Comparison of ENCODE assay signal across 8 mouse cellular contexts in the genomic region with DNA sequence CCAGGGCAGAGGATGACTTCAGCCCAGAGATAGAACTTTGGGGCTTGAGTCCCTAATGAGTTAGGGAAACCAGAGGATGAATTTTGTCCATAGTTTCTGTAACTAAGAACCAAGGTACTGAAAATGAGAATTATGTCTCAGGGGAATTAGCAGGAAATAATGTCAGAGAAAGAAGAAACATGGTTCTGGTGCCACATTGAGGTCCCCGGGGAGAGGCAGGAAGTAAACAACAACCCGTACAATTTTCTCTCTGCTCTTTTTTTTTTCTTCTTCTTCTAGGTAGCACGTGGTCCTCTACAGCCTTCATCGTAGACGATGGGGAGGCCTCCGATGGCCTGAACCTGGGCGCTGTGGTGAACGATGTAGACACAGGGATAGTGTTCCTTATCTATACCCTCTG. TPM values are rescaled to one million over a fixed set of nuclear protein-coding genes. Genes with fewer than 3 reads are reported as not detected.
DNase-seq lines count a peak whose midpoint lies in the region; ATAC-seq and TF ChIP-seq lines count a peak whose summit lies in the region.

No protein-coding gene starts in this region.

- ATAC-seq in heart, embryonic 15.5 days (replicated peaks; ENCODE audit: insufficient number of reproducible peaks, insufficient read depth, low FRiP score, low read depth) = no peak
- ATAC-seq in forebrain, postnatal 0 days = no peak
- no peak for ATAC-seq in granulocyte monocyte progenitor cell, adult 5-6 weeks (replicated peaks; ENCODE audit: poor library complexity, severe bottlenecking)

- no peak for TF ChIP-seq EP300 in CH12.LX (IDR thresholded peaks at IDR 0.05; ENCODE audit: low read length)

- in situ Hi-C loops in CH12.LX (cut with MboI; ENCODE audit: low pct_ligation_motif_present, low pct_unique_long_range_greater_than_20kb, low sequenced_read_pairs) = no loop called here

- DNase-seq in heart, adult 11 months = no peak
- peak; percentile 63 for DNase-seq in CH12.LX (ENCODE audit: extremely low read depth)
- DNase-seq in forebrain, postnatal 0 days = no peak
- DNase-seq in midbrain, embryonic 10.5 days (ENCODE audit: low spot score) = no peak
- DNase-seq in embryo, embryonic 10 days (ENCODE audit: low spot score) = no peak
- no peak for DNase-seq in frontal cortex, adult 2 months (ENCODE audit: extremely low spot score in 1 of 2, low spot score in 1 of 2)

- WGBS in heart, embryonic 15.5 days = 88% methylated on average over 8 of the region's 8 CpGs
- WGBS in forebrain, postnatal 0 days = 91% methylated on average over 8 of the region's 8 CpGs
- WGBS in midbrain, embryonic 10.5 days = 91% methylated on average over 8 of the region's 8 CpGs

- H3K4me2 ChIP-seq in heart, embryonic 15.5 days = peak overlapping the region; percentile 97
- H3K4me2 ChIP-seq in CH12.LX (ENCODE audit: insufficient read depth, low read depth, poor library complexity, severe bottlenecking) = peak overlapping the region; percentile 87
- H3K4me2 ChIP-seq in forebrain, postnatal 0 days (ENCODE audit: low read depth) = peak overlapping the region; percentile 99

- no peak for TF ChIP-seq CTCF in CH12.LX (conservative IDR thresholded peaks at IDR 0.05 in 1 of 2, IDR thresholded peaks at IDR 0.05 in 1 of 2; ENCODE audit: low read depth in 2 of 2, low read length in 2 of 2)
- TF ChIP-seq CTCF in forebrain, postnatal 0 days (IDR thresholded peaks at IDR 0.05; ENCODE audit: low read depth) = no peak

- peaks cover 9% of the 10 kb centered on the region; the same call in 1 of the 2 replicates for H3K36me3 ChIP-seq in heart, embryonic 15.5 days
- peaks cover 16 to 46% of the 10 kb centered on the region in 2 experiments for H3K36me3 ChIP-seq in CH12.LX (replicated peaks in 1 of 2; ENCODE audit: control insufficient read depth in 1 of 2, insufficient read depth in 1 of 2, low read length in 1 of 2)
- peaks cover 20% of the 10 kb centered on the region for H3K36me3 ChIP-seq in forebrain, postnatal 0 days (ENCODE audit: insufficient read depth)
- H3K36me3 ChIP-seq in midbrain, embryonic 10.5 days = 0 out of 2 replicates have a peak, but pooled peaks cover 15% of the 10 kb centered on the region

- H3K27ac ChIP-seq in heart, embryonic 15.5 days = no peak overlapping the region
- no peak overlapping the region for H3K27ac ChIP-seq in CH12.LX (ENCODE audit: insufficient read depth, low read depth)
- H3K27ac ChIP-seq in forebrain, postnatal 0 days (ENCODE audit: low read depth, low read length) = no peak overlapping the region
- no peak overlapping the region; the same call in 1 of the 2 replicates for H3K27ac ChIP-seq in midbrain, embryonic 10.5 days (replicated peaks)

- peaks cover 15% of the 10 kb centered on the region for H3K4me1 ChIP-seq in heart, embryonic 15.5 days (replicated peaks)
- H3K4me1 ChIP-seq in CH12.LX (ENCODE audit: control insufficient read depth in 1 of 2, insufficient read depth in 2 of 2) = peaks cover 8 to 39% of the 10 kb centered on the region in 2 experiments
- H3K4me1 ChIP-seq in forebrain, postnatal 0 days (ENCODE audit: insufficient read depth) = peaks cover 7% of the 10 kb centered on the region
- peaks cover 35% of the 10 kb centered on the region for H3K4me1 ChIP-seq in midbrain, embryonic 10.5 days

- no peak for TF ChIP-seq POLR2A in CH12.LX (IDR thresholded peaks at IDR 0.05; ENCODE audit: low read depth, low read length)

- H3K79me2 ChIP-seq in CH12.LX (replicated peaks; ENCODE audit: control insufficient read depth, extremely low read depth, insufficient read depth, poor library complexity, severe bottlenecking) = no peaks in the 10 kb centered on the region

- no peak for TF ChIP-seq RAD21 in CH12.LX (IDR thresholded peaks at IDR 0.05; ENCODE audit: low read depth, low read length)

- no peaks in the 10 kb centered on the region for H3K27me3 ChIP-seq in heart, embryonic 15.5 days
- no peaks in the 10 kb centered on the region for H3K27me3 ChIP-seq in CH12.LX (replicated peaks)
- H3K27me3 ChIP-seq in forebrain, postnatal 0 days (ENCODE audit: insufficient read depth, low read length) = no peaks in the 10 kb centered on the region
- H3K27me3 ChIP-seq in midbrain, embryonic 10.5 days (ENCODE audit: low read depth, poor library complexity, severe bottlenecking) = peaks cover 9% of the 10 kb centered on the region; the same call in 1 of the 2 replicates

- dilution Hi-C loops in CH12.LX (cut with MboI; ENCODE audit: extremely low pct_ligation_motif_present, extremely low pct_unique_long_range_greater_than_20kb, low sequenced_read_pairs) = no loop called here

- H3K9ac ChIP-seq in heart, embryonic 15.5 days = peak overlapping the region; percentile 69
- H3K9ac ChIP-seq in CH12.LX (ENCODE audit: insufficient read depth, low read depth) = peak overlapping the region; percentile 28
- H3K9ac ChIP-seq in forebrain, postnatal 0 days = peak overlapping the region; percentile 88

- no peaks in the 10 kb centered on the region for H3K9me3 ChIP-seq in heart, embryonic 15.5 days (replicated peaks)
- H3K9me3 ChIP-seq in CH12.LX (replicated peaks; ENCODE audit: low read length) = no peaks in the 10 kb centered on the region
- no peaks in the 10 kb centered on the region for H3K9me3 ChIP-seq in forebrain, postnatal 0 days (ENCODE audit: low read length)
- no peaks in the 10 kb centered on the region for H3K9me3 ChIP-seq in midbrain, embryonic 10.5 days (replicated peaks)

- H3K4me3 ChIP-seq in heart, embryonic 15.5 days = peak overlapping the region; percentile 84
- peak overlapping the region; percentile 77 to 82 (median 79) for H3K4me3 ChIP-seq in CH12.LX (replicated peaks in 1 of 3; ENCODE audit: low read depth in 2 of 3, low read length in 2 of 3, poor library complexity in 1 of 3)
- peak overlapping the region; percentile 87 for H3K4me3 ChIP-seq in forebrain, postnatal 0 days (ENCODE audit: low read depth, low read length)
- H3K4me3 ChIP-seq in midbrain, embryonic 10.5 days = peak overlapping the region; percentile 69

RNA-seq across cellular contexts. Expression of a gene that starts 1.2 kb away (rescaled TPM):
- 16.1 and 19.9 TPM in 2 replicates for polyA plus RNA-seq in heart, embryonic 15.5 days (2015; fragmentation: Nextera tagmentation; extraction: Ambion mirVana)
- total RNA-seq in CH12.LX (2012; rRNA removed) (27.5 and 31.2 TPM in 2 replicates), CH12.LX (2014; rRNA removed) (28.8 and 32.0 TPM in 2 replicates)
- 31.9 and 35.4 TPM in 2 replicates for polyA plus RNA-seq in CH12.LX (2012; ENCODE audit: insufficient read length, low read depth)
- 36.7 and 36.8 TPM in 2 replicates for total RNA-seq in forebrain, postnatal 0 days (2014; rRNA removed)
- 33.5 and 34.5 TPM in 2 replicates for polyA plus RNA-seq in forebrain, postnatal 0 days (2015; fragmentation: Nextera tagmentation; extraction: Ambion mirVana)
- 16.1 and 19.2 TPM in 2 replicates for polyA plus RNA-seq in midbrain, embryonic 10.5 days (2016; fragmentation: Nextera tagmentation; extraction: Ambion mirVana)
- total RNA-seq in granulocyte monocyte progenitor cell, adult 5-6 weeks (2014; fragmentation: Nextera tagmentation) = 30.3 and 35.3 TPM in 2 replicates
- total RNA-seq in granulocyte monocyte progenitor cell, adult 5-6 weeks (2017) = 27.0 and 32.4 TPM in 2 replicates
- polyA plus RNA-seq in frontal cortex, adult 2 months (2012; rRNA removed) = 48.7 and 53.6 TPM in 2 replicates

RNA-seq across cellular contexts. Expression of a gene that starts 18.0 kb away (rescaled TPM):
- 0.08 TPM in 1 of 2 replicates, not detected in the other for polyA plus RNA-seq in heart, embryonic 15.5 days (2015; fragmentation: Nextera tagmentation; extraction: Ambion mirVana)
- 0.38 and 0.55 TPM in 2 replicates for total RNA-seq in CH12.LX (2012; rRNA removed)
- 0.62 and 0.66 TPM in 2 replicates for total RNA-seq in CH12.LX (2014; rRNA removed)
- 1.1 and 1.4 TPM in 2 replicates for polyA plus RNA-seq in CH12.LX (2012; ENCODE audit: insufficient read length, low read depth)
- not detected in 2 replicates for total RNA-seq in forebrain, postnatal 0 days (2014; rRNA removed)
- 0.06 TPM in 1 of 2 replicates, not detected in the other for polyA plus RNA-seq in forebrain, postnatal 0 days (2015; fragmentation: Nextera tagmentation; extraction: Ambion mirVana)
- polyA plus RNA-seq in midbrain, embryonic 10.5 days (2016; fragmentation: Nextera tagmentation; extraction: Ambion mirVana) = not detected in 2 replicates
- 0.41 TPM in 1 of 2 replicates, not detected in the other for total RNA-seq in granulocyte monocyte progenitor cell, adult 5-6 weeks (2014; fragmentation: Nextera tagmentation)
- 0.78 and 1.8 TPM in 2 replicates for total RNA-seq in granulocyte monocyte progenitor cell, adult 5-6 weeks (2017)
- polyA plus RNA-seq in frontal cortex, adult 2 months (2012; rRNA removed) = 0.27 and 0.38 TPM in 2 replicates

RNA-seq across cellular contexts. Expression of a gene that starts 26.8 kb away (rescaled TPM):
- polyA plus RNA-seq in heart, embryonic 15.5 days (2015; fragmentation: Nextera tagmentation; extraction: Ambion mirVana) = 0.16 and 0.30 TPM in 2 replicates
- 0.08 and 0.25 TPM in 2 replicates for total RNA-seq in CH12.LX (2012; rRNA removed)
- 0.15 and 0.30 TPM in 2 replicates for total RNA-seq in CH12.LX (2014; rRNA removed)
- polyA plus RNA-seq in CH12.LX (2012; ENCODE audit: insufficient read length, low read depth) = 0.15 TPM in 1 of 2 replicates, not detected in the other
- total RNA-seq in forebrain, postnatal 0 days (2014; rRNA removed) = 5.2 and 8.1 TPM in 2 replicates
- 0.42 and 0.52 TPM in 2 replicates for polyA plus RNA-seq in forebrain, postnatal 0 days (2015; fragmentation: Nextera tagmentation; extraction: Ambion mirVana)
- 0.19 TPM in 1 of 2 replicates, not detected in the other for polyA plus RNA-seq in midbrain, embryonic 10.5 days (2016; fragmentation: Nextera tagmentation; extraction: Ambion mirVana)
- total RNA-seq in granulocyte monocyte progenitor cell, adult 5-6 weeks (2014; fragmentation: Nextera tagmentation) = 11.4 and 13.9 TPM in 2 replicates
- 67.7 and 68.3 TPM in 2 replicates for total RNA-seq in granulocyte monocyte progenitor cell, adult 5-6 weeks (2017)
- 10.9 and 13.4 TPM in 2 replicates for polyA plus RNA-seq in frontal cortex, adult 2 months (2012; rRNA removed)

RNA-seq across cellular contexts. Expression of a gene that starts 34.0 kb away (rescaled TPM):
- polyA plus RNA-seq in heart, embryonic 15.5 days (2015; fragmentation: Nextera tagmentation; extraction: Ambion mirVana) = 31.7 and 48.8 TPM in 2 replicates
- 118 and 150 TPM in 2 replicates for total RNA-seq in CH12.LX (2012; rRNA removed)
- 68.7 and 73.5 TPM in 2 replicates for total RNA-seq in CH12.LX (2014; rRNA removed)
- polyA plus RNA-seq in CH12.LX (2012; ENCODE audit: insufficient read length, low read depth) = 100 and 113 TPM in 2 replicates
- 293 and 302 TPM in 2 replicates for total RNA-seq in forebrain, postnatal 0 days (2014; rRNA removed)
- polyA plus RNA-seq in forebrain, postnatal 0 days (2015; fragmentation: Nextera tagmentation; extraction: Ambion mirVana) = 45.5 and 61.8 TPM in 2 replicates
- 88.0 and 91.9 TPM in 2 replicates for polyA plus RNA-seq in midbrain, embryonic 10.5 days (2016; fragmentation: Nextera tagmentation; extraction: Ambion mirVana)
- total RNA-seq in granulocyte monocyte progenitor cell, adult 5-6 weeks (2014; fragmentation: Nextera tagmentation) = 78.2 and 87.0 TPM in 2 replicates
- 90.9 and 120 TPM in 2 replicates for total RNA-seq in granulocyte monocyte progenitor cell, adult 5-6 weeks (2017)
- polyA plus RNA-seq in frontal cortex, adult 2 months (2012; rRNA removed) = 268 and 290 TPM in 2 replicates

RNA-seq across cellular contexts. Expression of a gene that starts 34.2 kb away (rescaled TPM):
- 2.0 and 3.3 TPM in 2 replicates for polyA plus RNA-seq in heart, embryonic 15.5 days (2015; fragmentation: Nextera tagmentation; extraction: Ambion mirVana)
- total RNA-seq in CH12.LX (2012; rRNA removed) (2.3 and 3.1 TPM in 2 replicates), CH12.LX (2014; rRNA removed) (0.69 and 1.3 TPM in 2 replicates)
- polyA plus RNA-seq in CH12.LX (2012; ENCODE audit: insufficient read length, low read depth) = 4.3 and 6.6 TPM in 2 replicates
- 2.6 and 6.1 TPM in 2 replicates for total RNA-seq in forebrain, postnatal 0 days (2014; rRNA removed)
- polyA plus RNA-seq in forebrain, postnatal 0 days (2015; fragmentation: Nextera tagmentation; extraction: Ambion mirVana) = 3.0 and 3.5 TPM in 2 replicates
- polyA plus RNA-seq in midbrain, embryonic 10.5 days (2016; fragmentation: Nextera tagmentation; extraction: Ambion mirVana) = 1.3 TPM in 2 replicates
- total RNA-seq in granulocyte monocyte progenitor cell, adult 5-6 weeks (2014; fragmentation: Nextera tagmentation) = 1.5 and 7.7 TPM in 2 replicates
- total RNA-seq in granulocyte monocyte progenitor cell, adult 5-6 weeks (2017) = 0.47 TPM in 1 of 2 replicates, not detected in the other
- 2.9 and 3.2 TPM in 2 replicates for polyA plus RNA-seq in frontal cortex, adult 2 months (2012; rRNA removed)

Comparison
In these comparisons a context has a peak if more than half of its experiments do, and no peak if none do; other contexts are left out.
1. H3K9ac ChIP-seq: peak in every context shown above with its lines; median percentile 88 in forebrain, postnatal 0 days; 69 in heart, embryonic 15.5 days; 28 in CH12.LX.